Mouse (Mus musculus): Measurements from ENCODE around the gene Gas2l1. TPM values are rescaled to one million over a fixed set of nuclear protein-coding genes. Genes with fewer than 3 reads are reported as not detected.

Gene Gas2l1
- polyA plus RNA-seq, 1 experiment from 2014 or later, result 21.4 TPM

DNA sequence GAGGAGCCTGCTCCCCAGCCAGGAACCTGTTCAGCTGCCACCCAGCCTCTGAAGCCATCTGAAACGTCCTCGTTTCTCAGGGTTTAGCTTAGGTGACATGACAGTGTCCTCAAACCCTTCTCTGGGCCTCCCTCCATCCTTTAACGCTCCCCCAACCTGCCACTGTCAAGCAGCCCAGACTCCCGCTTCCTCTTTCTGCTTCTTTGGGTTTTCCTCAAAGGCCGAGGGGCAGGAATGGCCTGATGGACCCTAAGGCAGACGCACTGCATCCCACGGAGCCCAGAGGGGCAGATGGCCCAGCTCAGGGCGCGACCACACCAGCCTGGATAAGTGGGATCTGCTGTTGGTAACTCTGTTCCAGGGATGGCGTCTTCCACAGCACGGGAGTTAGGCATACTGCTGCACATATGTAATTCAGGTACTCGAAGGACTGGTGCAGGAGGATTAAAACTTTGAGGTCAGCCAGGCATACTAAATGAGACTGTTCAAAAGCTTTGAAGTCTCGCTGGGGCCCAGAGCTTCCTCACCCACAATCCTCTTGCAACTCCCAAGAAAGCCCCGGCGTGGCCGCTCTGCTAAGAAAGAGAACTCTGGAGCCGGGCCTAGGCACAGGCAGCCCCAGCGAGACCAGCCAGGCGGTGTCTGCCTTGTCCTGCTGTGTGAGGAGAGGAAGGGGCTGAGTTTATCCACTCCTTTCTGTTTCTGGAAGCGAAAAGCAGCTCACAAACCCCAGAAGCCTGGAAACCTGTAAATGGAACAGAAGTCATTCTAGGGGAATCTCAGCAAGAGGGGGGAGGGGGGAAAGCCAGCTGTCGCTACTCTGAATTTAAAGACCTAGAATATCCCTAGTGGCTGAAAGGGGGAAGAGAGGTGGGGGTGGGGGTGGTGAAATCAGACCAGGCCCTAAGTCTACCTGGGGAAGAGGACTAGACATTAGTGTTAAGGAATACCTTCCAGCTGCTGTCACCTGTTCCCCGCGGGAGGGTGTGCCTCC, 8.9 kb downstream of the Gas2l1 start:
- peaks cover 8% of the 10 kb centered on the region; the same call in 1 of the 2 replicates for H3K27me3 ChIP-seq (ENCODE audit: control insufficient read depth, insufficient read depth, low read length)
- ATAC-seq (ENCODE audit: low FRiP score, low TSS enrichment) (no peak), DNase-seq (ENCODE audit: low spot score) (no peak)
- 62% methylated on average over 23 of the region's 23 CpGs for WGBS
- H3K36me3 ChIP-seq (ENCODE audit: control insufficient read depth, insufficient read depth, low read length), result peaks cover 3% of the 10 kb centered on the region; the same call in 1 of the 2 replicates
- H3K27ac ChIP-seq (replicated peaks), result no peak overlapping the region
- H3K9ac ChIP-seq (ENCODE audit: low read length), result no peak overlapping the region
- H3K4me3 ChIP-seq (ENCODE audit: low read depth, low read length), result no peak overlapping the region
- no peaks in the 10 kb centered on the region for H3K9me3 ChIP-seq (ENCODE audit: control insufficient read depth, low read length)
- no peak overlapping the region for H3K4me2 ChIP-seq (replicated peaks; ENCODE audit: low read depth)
- peaks cover 4% of the 10 kb centered on the region; the same call in 1 of the 2 replicates for H3K4me1 ChIP-seq (replicated peaks; ENCODE audit: control insufficient read depth, insufficient read depth)
- TF ChIP-seq EP300 (optimal IDR thresholded peaks at IDR 0.05), result no peak
- TF ChIP-seq CTCF (IDR thresholded peaks at IDR 0.05; ENCODE audit: low read depth), result no peak

GRCm38 (mm10) chr11:5054874-5055273, 10.3 kb downstream of the Gas2l1 start:
- H3K9me3 ChIP-seq (ENCODE audit: control insufficient read depth, low read length), result no peaks in the 10 kb centered on the region
- no peak overlapping the region for H3K27ac ChIP-seq (replicated peaks)
- no peak overlapping the region for H3K9ac ChIP-seq (ENCODE audit: low read length)
- no peak overlapping the region for H3K4me2 ChIP-seq (replicated peaks; ENCODE audit: low read depth)
- peaks cover 8% of the 10 kb centered on the region; the same call in 1 of the 2 replicates for H3K27me3 ChIP-seq (ENCODE audit: control insufficient read depth, insufficient read depth, low read length)
- no peak for DNase-seq (ENCODE audit: low spot score)
- H3K4me3 ChIP-seq (ENCODE audit: low read depth, low read length), result no peak overlapping the region
- 0 out of 2 replicates have a peak, but pooled peaks have one; percentile 4 for ATAC-seq (ENCODE audit: low FRiP score, low TSS enrichment)
- H3K36me3 ChIP-seq (ENCODE audit: control insufficient read depth, insufficient read depth, low read length), result no peaks in the 10 kb centered on the region
- no peak for TF ChIP-seq CTCF (IDR thresholded peaks at IDR 0.05; ENCODE audit: low read depth)
- TF ChIP-seq EP300 (optimal IDR thresholded peaks at IDR 0.05), result no peak
- 53% methylated on average over 6 of the region's 6 CpGs for WGBS
- 0 out of 2 replicates have a peak, but pooled peaks cover 2% of the 10 kb centered on the region for H3K4me1 ChIP-seq (replicated peaks; ENCODE audit: control insufficient read depth, insufficient read depth)

DNA sequence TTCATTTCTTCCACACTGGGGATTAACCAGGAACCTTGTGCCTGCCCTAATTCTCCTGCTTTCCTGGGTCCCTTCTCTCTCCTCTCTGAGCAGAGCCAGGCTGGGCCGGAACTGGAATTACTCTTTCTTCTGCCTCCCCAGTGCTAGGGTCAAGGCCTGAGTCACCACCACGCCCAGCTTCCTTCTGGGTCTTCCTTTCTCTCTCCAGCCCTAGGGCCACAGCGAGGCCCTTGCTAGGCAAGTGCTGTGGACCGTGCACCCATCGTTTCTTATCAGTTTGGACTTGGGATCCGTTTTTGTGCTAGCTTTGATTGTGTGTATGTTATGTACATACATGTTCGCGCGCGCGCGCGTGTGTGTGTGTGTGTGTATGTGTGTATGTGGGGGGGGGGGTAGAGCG, 11.0 kb downstream of the Gas2l1 start:
- no peak overlapping the region for H3K4me3 ChIP-seq (ENCODE audit: low read depth, low read length)
- ATAC-seq (ENCODE audit: low FRiP score, low TSS enrichment) (peak; percentile 83), DNase-seq (ENCODE audit: low spot score) (peak; percentile 69)
- no peak for TF ChIP-seq EP300 (optimal IDR thresholded peaks at IDR 0.05)
- TF ChIP-seq CTCF (IDR thresholded peaks at IDR 0.05; ENCODE audit: low read depth), result no peak
- H3K9ac ChIP-seq (ENCODE audit: low read length), result no peak overlapping the region
- 73% methylated on average over 14 of the region's 14 CpGs for WGBS
- no peak overlapping the region for H3K4me2 ChIP-seq (replicated peaks; ENCODE audit: low read depth)
- no peaks in the 10 kb centered on the region for H3K9me3 ChIP-seq (ENCODE audit: control insufficient read depth, low read length)
- no peak overlapping the region for H3K27ac ChIP-seq (replicated peaks)
- 0 out of 2 replicates have a peak, but pooled peaks cover 2% of the 10 kb centered on the region for H3K4me1 ChIP-seq (replicated peaks; ENCODE audit: control insufficient read depth, insufficient read depth)
- no peaks in the 10 kb centered on the region for H3K36me3 ChIP-seq (ENCODE audit: control insufficient read depth, insufficient read depth, low read length)
- peaks cover 6% of the 10 kb centered on the region; the same call in 1 of the 2 replicates for H3K27me3 ChIP-seq (ENCODE audit: control insufficient read depth, insufficient read depth, low read length)

DNA sequence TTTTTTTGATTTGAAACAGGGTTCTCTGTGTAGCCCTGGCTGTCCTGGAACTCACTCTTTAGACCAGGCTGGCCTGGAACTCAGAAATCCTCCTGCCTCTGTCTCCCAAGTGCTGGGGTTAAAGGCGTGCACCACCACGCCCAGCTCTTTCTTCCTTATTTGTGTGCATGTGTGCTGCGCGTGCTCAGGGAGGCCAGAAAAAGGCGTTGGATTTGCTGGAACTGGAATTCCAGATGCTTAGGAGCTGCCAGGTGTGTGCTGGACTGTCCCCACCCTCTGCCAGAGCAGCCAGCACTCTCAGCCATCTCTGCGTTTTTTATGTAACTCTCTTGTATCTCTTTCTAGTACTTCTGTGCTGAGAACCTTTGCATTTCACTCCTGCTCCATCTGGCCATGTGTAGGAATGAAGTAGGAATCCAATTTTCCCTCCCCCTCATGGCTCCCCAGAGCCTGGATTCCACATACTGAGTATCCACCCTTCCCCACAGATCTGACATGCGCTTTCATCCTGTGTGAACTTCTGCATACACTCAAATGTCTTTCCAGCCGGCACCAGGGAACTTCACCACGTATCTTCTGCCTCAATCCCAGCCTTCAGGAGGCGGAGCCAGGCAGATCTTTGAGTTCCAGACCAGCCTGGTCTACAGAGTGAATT, 12.8 kb downstream of the Gas2l1 start:
- H3K36me3 ChIP-seq (ENCODE audit: control insufficient read depth, insufficient read depth, low read length), result no peaks in the 10 kb centered on the region
- no peak for TF ChIP-seq CTCF (IDR thresholded peaks at IDR 0.05; ENCODE audit: low read depth)
- TF ChIP-seq EP300 (optimal IDR thresholded peaks at IDR 0.05), result no peak
- WGBS, result 62% methylated on average over 10 of the region's 10 CpGs
- no peak overlapping the region for H3K9ac ChIP-seq (ENCODE audit: low read length)
- no peaks in the 10 kb centered on the region for H3K9me3 ChIP-seq (ENCODE audit: control insufficient read depth, low read length)
- no peak overlapping the region for H3K27ac ChIP-seq (replicated peaks)
- no peak overlapping the region for H3K4me2 ChIP-seq (replicated peaks; ENCODE audit: low read depth)
- no peak overlapping the region for H3K4me3 ChIP-seq (ENCODE audit: low read depth, low read length)
- DNase-seq (ENCODE audit: low spot score) (no peak), ATAC-seq (ENCODE audit: low FRiP score, low TSS enrichment) (no peak)
- H3K27me3 ChIP-seq (ENCODE audit: control insufficient read depth, insufficient read depth, low read length), result no peaks in the 10 kb centered on the region; the same call in 1 of the 2 replicates
- H3K4me1 ChIP-seq (replicated peaks; ENCODE audit: control insufficient read depth, insufficient read depth), result no peaks in the 10 kb centered on the region

DNA sequence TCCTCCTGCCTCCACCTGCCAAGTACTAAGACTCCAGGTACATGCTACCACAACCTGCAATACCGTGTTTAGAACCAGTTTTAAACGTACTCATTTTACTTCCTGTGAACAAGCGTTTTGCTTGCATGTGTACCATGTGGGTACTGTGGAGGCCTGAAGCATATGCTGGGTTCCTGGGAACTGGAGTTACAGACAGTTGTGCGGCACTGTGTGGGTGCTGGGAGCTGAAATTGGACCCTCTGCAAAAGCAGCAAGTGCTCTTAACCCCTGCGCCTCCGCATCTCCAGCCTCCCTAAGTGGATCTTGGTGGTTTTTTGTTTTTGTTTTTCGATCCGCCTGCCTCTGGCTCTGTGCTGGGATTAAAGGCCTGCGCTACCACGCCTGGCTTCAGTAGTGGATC, 13.5 kb downstream of the Gas2l1 start:
- no peak overlapping the region for H3K27ac ChIP-seq (replicated peaks)
- H3K4me2 ChIP-seq (replicated peaks; ENCODE audit: low read depth), result no peak overlapping the region
- 84% methylated on average over 10 of the region's 10 CpGs for WGBS
- DNase-seq (ENCODE audit: low spot score), result no peak
- no peaks in the 10 kb centered on the region for H3K27me3 ChIP-seq (ENCODE audit: control insufficient read depth, insufficient read depth, low read length)
- no peaks in the 10 kb centered on the region for H3K4me1 ChIP-seq (replicated peaks; ENCODE audit: control insufficient read depth, insufficient read depth)
- H3K9me3 ChIP-seq (ENCODE audit: control insufficient read depth, low read length), result no peaks in the 10 kb centered on the region
- H3K9ac ChIP-seq (ENCODE audit: low read length), result no peak overlapping the region
- H3K36me3 ChIP-seq (ENCODE audit: control insufficient read depth, insufficient read depth, low read length), result no peaks in the 10 kb centered on the region
- TF ChIP-seq CTCF (IDR thresholded peaks at IDR 0.05; ENCODE audit: low read depth) (no peak), EP300 (optimal IDR thresholded peaks at IDR 0.05) (no peak)
- H3K4me3 ChIP-seq (ENCODE audit: low read depth, low read length), result no peak overlapping the region
- ATAC-seq (ENCODE audit: low FRiP score, low TSS enrichment), result no peak

Data from stomach, postnatal 0 days (tissue).